Mouse (Mus musculus) heart, embryonic 15.5 days (tissue): ENCODE measurements at regions not wholly inside any gene's neighbourhood (a gene's known extent, or its start where the extent isn't known, plus 50 kb on each side); places are given as distances from the start of the nearest gene placed in this dataset.

Source experiments
- ATAC-seq: fragments of 200-750 bp; cut with Nextera tagmentation; replicated peaks from 2 replicates; pipeline ENCODE4 v1.8.0; 2017; ENCODE audit warnings: low read depth, moderate TSS enrichment; ENCODE audit not compliant: insufficient number of reproducible peaks, insufficient read depth, low FRiP score
- H3K27ac ChIP-seq: fragments of 300-500 bp; sonication (generic); 2 replicates; pipeline ENCODE4 v1.5.1; 2015; ENCODE audit warnings: mild to moderate bottlenecking, inconsistent platforms
- H3K27me3 ChIP-seq: fragments of 300-500 bp; sonication (generic); 2 replicates; pipeline ENCODE4 v1.6.1; 2015; ENCODE audit warnings: inconsistent platforms
- H3K36me3 ChIP-seq: fragments of 300-500 bp; sonication (generic); 2 replicates; pipeline ENCODE4 v1.6.1; 2015; ENCODE audit warnings: mild to moderate bottlenecking, inconsistent platforms
- H3K4me1 ChIP-seq: fragments of 300-500 bp; sonication (generic); replicated peaks from 2 replicates; pipeline ENCODE4 v1.6.1; 2015; ENCODE audit warnings: inconsistent platforms
- H3K4me2 ChIP-seq: fragments of 300-500 bp; sonication (generic); 2 replicates; pipeline ENCODE4 v1.6.1; 2015; ENCODE audit warnings: inconsistent platforms, mild to moderate bottlenecking, moderate library complexity
- H3K4me3 ChIP-seq: fragments of 300-500 bp; sonication (generic); 2 replicates; pipeline ENCODE4 v1.5.1; 2015; ENCODE audit warnings: mild to moderate bottlenecking, inconsistent platforms
- H3K9ac ChIP-seq: fragments of 300-500 bp; sonication (generic); 2 replicates; pipeline ENCODE4 v1.6.1; 2015; ENCODE audit warnings: mild to moderate bottlenecking, inconsistent platforms
- H3K9me3 ChIP-seq: fragments of 300-500 bp; sonication (generic); replicated peaks from 2 replicates; pipeline ENCODE4 v1.6.1; 2016; ENCODE audit warnings: inconsistent platforms
- WGBS: fragments of 180-500 bp; shearing (Covaris S2); methylation state at CpG from one replicate; pipeline ENCODE4 v1.1.7; 2015; ENCODE audit warnings: mixed read lengths; 5-methylcytosine and 5-hydroxymethylcytosine counted together

DNA sequence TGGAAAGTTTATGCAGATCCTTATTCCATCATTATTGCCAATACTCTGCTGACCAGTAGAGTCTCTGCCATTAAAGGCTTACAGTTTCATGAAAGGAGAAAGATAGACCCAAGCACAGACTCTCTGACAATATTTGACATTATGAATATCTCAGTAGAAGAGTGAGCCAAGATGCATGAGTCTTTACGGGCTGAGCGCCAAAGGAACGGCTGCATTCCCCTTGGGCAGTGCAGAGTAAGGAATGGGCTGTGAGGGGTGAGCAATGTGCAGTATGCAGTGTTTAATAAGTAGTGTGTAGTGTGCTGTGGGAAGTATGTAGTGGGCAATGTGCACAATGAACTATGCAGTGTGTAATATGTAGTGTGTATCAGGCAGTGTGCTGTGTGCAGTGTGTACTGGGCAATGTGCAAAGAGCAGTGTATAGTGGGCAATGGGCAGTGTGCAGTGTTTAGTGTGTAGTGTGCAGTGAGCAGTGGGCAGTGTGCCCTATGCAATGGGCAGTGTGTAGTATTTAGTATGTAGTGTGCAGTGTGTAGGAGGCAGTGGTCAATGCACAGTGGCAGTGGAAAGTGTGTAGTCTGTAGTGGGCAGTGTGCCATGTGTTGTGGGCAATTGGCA is 671.8 kb downstream of the 5730522E02Rik start:
- Histone ChIP-seq H3K27me3 (no peaks in the 10 kb centered on the region), H3K9ac (no peak overlapping the region), H3K4me1 (no peaks in the 10 kb centered on the region), H3K9me3 (no peaks in the 10 kb centered on the region), H3K4me3 (no peak overlapping the region), H3K4me2 (no peak overlapping the region), H3K36me3 (no peaks in the 10 kb centered on the region), H3K27ac (no peak overlapping the region)
- ATAC-seq = no peak
- WGBS = 72% methylated on average over 3 of the region's 3 CpGs

DNA sequence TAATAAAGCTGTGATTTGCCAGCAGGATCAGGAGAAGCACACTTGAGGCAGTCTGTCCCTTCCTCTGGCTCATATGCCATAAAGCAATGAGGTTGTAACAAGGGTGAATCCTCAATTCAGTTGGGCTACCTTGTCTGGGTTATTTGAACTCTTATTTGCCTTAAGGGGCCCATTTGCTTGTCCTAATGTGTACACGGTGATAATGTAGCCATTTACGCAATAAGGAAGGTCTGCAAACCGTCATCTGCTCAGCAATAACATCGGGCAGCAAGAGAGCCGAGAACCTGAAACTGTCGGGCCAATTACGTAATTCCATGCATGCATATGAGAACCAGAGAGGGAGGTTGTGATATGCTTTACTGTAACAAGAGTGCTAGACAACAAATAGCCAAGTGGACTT is 674.5 kb downstream of the 5730522E02Rik start:
- no peak overlapping the region for H3K4me3 ChIP-seq
- no peak for ATAC-seq
- H3K4me1 ChIP-seq = no peaks in the 10 kb centered on the region
- H3K27me3 ChIP-seq = no peaks in the 10 kb centered on the region
- no peaks in the 10 kb centered on the region for H3K36me3 ChIP-seq
- H3K9ac ChIP-seq = no peak overlapping the region
- WGBS = 61% methylated on average over 7 of the region's 7 CpGs
- H3K9me3 ChIP-seq = no peaks in the 10 kb centered on the region
- no peak overlapping the region for H3K4me2 ChIP-seq
- H3K27ac ChIP-seq = no peak overlapping the region

GRCm38 (mm10) chr11:25533081-25533480 is 677.5 kb downstream of the 5730522E02Rik start:
- H3K36me3 ChIP-seq = no peaks in the 10 kb centered on the region
- WGBS = 37% methylated on average over 2 of the region's 2 CpGs

DNA sequence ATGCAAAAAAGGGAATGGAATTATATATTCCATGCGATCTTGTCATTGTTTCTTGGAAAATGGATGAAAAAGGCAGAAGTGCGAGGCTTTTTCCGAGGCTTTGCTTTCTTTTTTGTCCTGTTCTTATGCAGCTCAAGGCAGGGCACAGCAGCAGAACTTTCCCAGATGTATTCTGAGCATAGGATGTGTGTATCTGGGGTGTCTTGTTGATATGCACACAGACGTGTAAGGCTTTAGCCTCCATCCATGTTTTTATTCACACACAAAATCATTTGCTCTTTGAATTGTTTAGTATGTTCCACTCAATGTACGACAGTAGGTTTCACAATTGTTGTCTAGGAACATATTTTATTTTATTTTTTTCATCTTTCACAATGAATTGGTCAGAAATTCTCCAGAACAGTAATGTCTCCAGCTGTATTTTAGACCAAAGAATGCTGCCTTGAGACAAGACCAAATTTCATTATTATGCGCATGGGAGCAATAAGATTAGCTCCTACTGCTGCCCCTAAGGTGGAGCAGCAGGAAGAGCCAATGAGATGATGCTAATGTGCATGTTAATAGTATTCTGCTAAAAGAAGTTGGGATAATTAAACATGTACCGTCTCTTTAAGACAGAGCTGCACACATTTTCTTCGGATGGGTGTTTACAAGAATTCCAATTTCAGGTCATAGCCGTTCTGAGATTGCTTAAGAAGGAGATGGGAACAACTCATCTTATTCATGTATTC is 678.7 kb downstream of the 5730522E02Rik start:
- H3K4me1 ChIP-seq = no peaks in the 10 kb centered on the region
- no peak for ATAC-seq

More at GRCm38 (mm10) chr11:25533081-25533480, 677.5 kb downstream of the 5730522E02Rik start:
- Histone ChIP-seq H3K27me3 (no peaks in the 10 kb centered on the region), H3K9me3 (no peaks in the 10 kb centered on the region), H3K4me3 (no peak overlapping the region), H3K4me2 (no peak overlapping the region), H3K27ac (no peak overlapping the region), H3K9ac (no peak overlapping the region), H3K4me1 (no peaks in the 10 kb centered on the region)
- no peak for ATAC-seq

GRCm38 (mm10) chr11:25528056-25528455 is 682.5 kb downstream of the 5730522E02Rik start:
- ATAC-seq = no peak
- no peak overlapping the region for H3K27ac ChIP-seq
- no peak overlapping the region for H3K4me2 ChIP-seq
- no peaks in the 10 kb centered on the region for H3K4me1 ChIP-seq
- H3K9ac ChIP-seq = no peak overlapping the region
- H3K27me3 ChIP-seq = no peaks in the 10 kb centered on the region
- no peaks in the 10 kb centered on the region for H3K9me3 ChIP-seq
- WGBS = 61% methylated on average over 5 of the region's 5 CpGs
- no peak overlapping the region for H3K4me3 ChIP-seq
- H3K36me3 ChIP-seq = no peaks in the 10 kb centered on the region

More for the DNA sequence above, 678.7 kb downstream of the 5730522E02Rik start:
- Histone ChIP-seq H3K4me2 (no peak overlapping the region), H3K27ac (no peak overlapping the region), H3K9me3 (no peaks in the 10 kb centered on the region), H3K27me3 (no peaks in the 10 kb centered on the region), H3K36me3 (no peaks in the 10 kb centered on the region), H3K4me3 (no peak overlapping the region), H3K9ac (no peak overlapping the region)
- 77% methylated on average over 9 of the region's 9 CpGs for WGBS

GRCm38 (mm10) chr11:25518903-25519302 is 691.7 kb downstream of the 5730522E02Rik start:
- Histone ChIP-seq H3K9ac (no peak overlapping the region), H3K27ac (no peak overlapping the region), H3K9me3 (no peaks in the 10 kb centered on the region), H3K27me3 (no peaks in the 10 kb centered on the region), H3K4me1 (no peaks in the 10 kb centered on the region), H3K36me3 (no peaks in the 10 kb centered on the region), H3K4me2 (no peak overlapping the region), H3K4me3 (no peak overlapping the region)
- 59% methylated on average over 2 of the region's 2 CpGs for WGBS
- no peak for ATAC-seq

GRCm38 (mm10) chr11:25518131-25518530 is 692.4 kb downstream of the 5730522E02Rik start:
- H3K27me3 ChIP-seq = no peaks in the 10 kb centered on the region
- H3K4me1 ChIP-seq = no peaks in the 10 kb centered on the region
- no peak for ATAC-seq
- H3K4me2 ChIP-seq = no peak overlapping the region
- H3K9me3 ChIP-seq = no peaks in the 10 kb centered on the region
- H3K4me3 ChIP-seq = no peak overlapping the region
- no peak overlapping the region for H3K27ac ChIP-seq
- H3K36me3 ChIP-seq = no peaks in the 10 kb centered on the region
- WGBS = 84% methylated on average over 1 of the region's 1 CpGs
- H3K9ac ChIP-seq = no peak overlapping the region

- ATAC-seq = no peak
- WGBS = 81% methylated on average over 3 of the region's 3 CpGs
- no peaks in the 10 kb centered on the region for H3K9me3 ChIP-seq
These were observed 705.1 kb downstream of the 5730522E02Rik start for GRCm38 (mm10) chr11:25505500-25505899.

DNA sequence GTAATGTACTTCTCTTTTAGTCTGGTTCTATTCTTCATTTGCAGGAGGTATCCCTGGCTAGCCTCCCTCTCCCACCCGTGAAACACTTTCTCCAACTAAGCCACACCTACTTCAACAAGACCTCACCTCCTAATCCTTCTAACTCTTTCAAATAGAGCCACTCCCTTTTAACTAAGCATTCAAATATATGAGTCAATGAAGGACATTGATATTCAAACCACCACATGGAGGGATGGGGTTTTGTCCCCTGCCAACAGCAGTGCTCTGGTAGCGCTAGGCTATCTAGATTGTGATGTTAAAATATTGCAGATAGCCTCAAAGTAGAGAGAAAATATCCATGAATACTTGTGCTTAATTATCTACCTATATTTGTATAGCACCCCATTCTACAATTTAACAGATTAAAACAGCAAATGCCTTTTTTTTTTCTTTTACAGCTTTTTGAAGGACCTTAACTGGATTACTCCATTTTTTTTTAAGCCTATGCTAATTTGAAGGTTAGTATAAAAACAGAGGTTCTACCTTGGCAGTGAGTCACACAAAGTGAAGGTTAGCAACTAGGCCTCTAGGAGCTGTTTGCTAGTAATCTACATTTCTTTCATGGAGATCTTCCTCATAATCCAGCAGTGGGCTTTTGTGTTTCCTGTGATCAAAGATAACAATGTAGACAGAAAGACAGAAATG is 736.7 kb downstream of the 5730522E02Rik start:
- Histone ChIP-seq H3K4me1 (no peaks in the 10 kb centered on the region), H3K9me3 (no peaks in the 10 kb centered on the region), H3K27me3 (no peaks in the 10 kb centered on the region), H3K4me2 (no peak overlapping the region), H3K9ac (no peak overlapping the region), H3K4me3 (no peak overlapping the region), H3K36me3 (no peaks in the 10 kb centered on the region), H3K27ac (no peak overlapping the region)
- ATAC-seq = no peak
- 57% methylated on average over 2 of the region's 2 CpGs for WGBS

More at GRCm38 (mm10) chr11:25505500-25505899, 705.1 kb downstream of the 5730522E02Rik start:
- no peak overlapping the region for H3K9ac ChIP-seq
- H3K4me1 ChIP-seq = no peaks in the 10 kb centered on the region
- no peaks in the 10 kb centered on the region for H3K27me3 ChIP-seq
- no peak overlapping the region for H3K4me3 ChIP-seq
- no peak overlapping the region for H3K4me2 ChIP-seq
- H3K36me3 ChIP-seq = no peaks in the 10 kb centered on the region
- no peak overlapping the region for H3K27ac ChIP-seq

- no peak overlapping the region for H3K4me2 ChIP-seq
- H3K27ac ChIP-seq = no peak overlapping the region
- no peaks in the 10 kb centered on the region for H3K27me3 ChIP-seq
- no peaks in the 10 kb centered on the region for H3K36me3 ChIP-seq
- no peak overlapping the region for H3K9ac ChIP-seq
- ATAC-seq = no peak
- WGBS = 78% methylated on average over 6 of the region's 6 CpGs
- no peak overlapping the region for H3K4me3 ChIP-seq
- no peaks in the 10 kb centered on the region for H3K4me1 ChIP-seq
- no peaks in the 10 kb centered on the region for H3K9me3 ChIP-seq
These were observed 740.7 kb downstream of the 5730522E02Rik start for GRCm38 (mm10) chr11:25469819-25470218.

DNA sequence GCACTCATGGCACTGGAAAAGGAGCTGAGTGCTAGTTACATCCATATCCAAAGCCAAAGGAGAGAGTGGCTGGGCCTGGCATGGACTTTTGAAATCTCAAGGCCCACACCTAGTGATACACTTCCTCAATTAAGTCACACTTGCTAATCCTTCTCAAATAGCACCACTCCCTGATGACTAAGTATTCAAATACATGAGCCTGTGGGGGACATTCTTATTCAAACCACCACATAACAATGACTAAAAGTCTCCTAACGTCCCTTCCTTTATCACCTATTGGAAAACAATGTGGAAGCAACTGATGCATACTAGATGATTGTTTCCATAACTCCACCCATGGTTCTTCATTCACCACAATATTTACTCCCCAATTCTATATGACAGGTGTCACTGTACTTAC is 773.4 kb downstream of the 5730522E02Rik start:
- Histone ChIP-seq H3K9me3 (no peaks in the 10 kb centered on the region), H3K4me1 (no peaks in the 10 kb centered on the region), H3K4me2 (no peak overlapping the region), H3K36me3 (no peaks in the 10 kb centered on the region), H3K9ac (no peak overlapping the region), H3K27me3 (no peaks in the 10 kb centered on the region), H3K4me3 (no peak overlapping the region), H3K27ac (no peak overlapping the region)
- 67% methylated on average over 1 of the region's 1 CpGs for WGBS
- ATAC-seq = no peak
